Mouse (Mus musculus) limb, embryonic 11.5 days (tissue): Measurements from ENCODE around the gene Cracr2a. TPM values are rescaled to one million over a fixed set of nuclear protein-coding genes. Genes with fewer than 3 reads are reported as not detected.

ENCODE experiments used
- ATAC-seq: fragments of 200-750 bp; cut with Nextera tagmentation; 2 replicates; pipeline ENCODE4 v1.8.0; 2017; ENCODE audit warnings: low read depth; ENCODE audit not compliant: insufficient number of reproducible peaks, low FRiP score, low TSS enrichment
- DNase-seq: peaks from one replicate; pipeline ENCODE4 v3.0.0-alpha.2; 2015; ENCODE audit warnings: low spot score
- H3K27ac ChIP-seq: fragments of 300-500 bp; sonication (generic); replicated peaks from 2 replicates; pipeline ENCODE4 v1.5.1; 2014; ENCODE audit warnings: low read depth, mild to moderate bottlenecking, low read length
- H3K27me3 ChIP-seq: fragments of 300-500 bp; sonication (generic); 2 replicates; pipeline ENCODE4 v1.6.1; 2014; ENCODE audit warnings: mild to moderate bottlenecking, low read length, mixed read lengths; ENCODE audit not compliant: control insufficient read depth, insufficient read depth
- H3K36me3 ChIP-seq: fragments of 300-500 bp; sonication (generic); 2 replicates; pipeline ENCODE4 v1.6.1; 2014; ENCODE audit warnings: mild to moderate bottlenecking, low read length, moderate library complexity, mixed read lengths; ENCODE audit not compliant: control insufficient read depth, insufficient read depth
- H3K4me1 ChIP-seq: fragments of 300-500 bp; sonication (generic); 2 replicates; pipeline ENCODE4 v1.6.1; 2014; ENCODE audit warnings: low read length, mixed read lengths; ENCODE audit not compliant: control insufficient read depth, insufficient read depth
- H3K4me2 ChIP-seq: fragments of 300-500 bp; sonication (generic); 2 replicates; pipeline ENCODE4 v1.6.1; 2014; ENCODE audit warnings: low read depth, mild to moderate bottlenecking, moderate library complexity; ENCODE audit not compliant: severe bottlenecking
- H3K4me3 ChIP-seq: fragments of 300-500 bp; sonication (generic); 2 replicates; pipeline ENCODE4 v1.5.1; 2014; ENCODE audit warnings: low read depth, low read length
- H3K9ac ChIP-seq: fragments of 300-500 bp; sonication (generic); 2 replicates; pipeline ENCODE4 v1.6.1; 2014; ENCODE audit warnings: mild to moderate bottlenecking, low read length
- H3K9me3 ChIP-seq: fragments of 300-500 bp; sonication (generic); 2 replicates; pipeline ENCODE4 v1.6.1; 2016; ENCODE audit warnings: low read length; ENCODE audit not compliant: control insufficient read depth
- WGBS: fragments of 180-500 bp; shearing (Covaris S2); extraction: QIAGEN DNeasy Blood & Tissue Kit; methylation state at CpG from one replicate; pipeline ENCODE4 v1.1.7; 2014; 5-methylcytosine and 5-hydroxymethylcytosine counted together
- polyA plus RNA-seq: library from polyadenylated mRNA; unstranded; fragments of >200 nt; fragmentation: Nextera tagmentation; extraction: Ambion mirVana; gene quantifications from 2 replicates; pipeline ENCODE4 v1.2.1, GENCODE M21; 2014

Gene Cracr2a
- polyA plus RNA-seq, 1 experiment from 2014 or later, result 1.4 TPM

DNA sequence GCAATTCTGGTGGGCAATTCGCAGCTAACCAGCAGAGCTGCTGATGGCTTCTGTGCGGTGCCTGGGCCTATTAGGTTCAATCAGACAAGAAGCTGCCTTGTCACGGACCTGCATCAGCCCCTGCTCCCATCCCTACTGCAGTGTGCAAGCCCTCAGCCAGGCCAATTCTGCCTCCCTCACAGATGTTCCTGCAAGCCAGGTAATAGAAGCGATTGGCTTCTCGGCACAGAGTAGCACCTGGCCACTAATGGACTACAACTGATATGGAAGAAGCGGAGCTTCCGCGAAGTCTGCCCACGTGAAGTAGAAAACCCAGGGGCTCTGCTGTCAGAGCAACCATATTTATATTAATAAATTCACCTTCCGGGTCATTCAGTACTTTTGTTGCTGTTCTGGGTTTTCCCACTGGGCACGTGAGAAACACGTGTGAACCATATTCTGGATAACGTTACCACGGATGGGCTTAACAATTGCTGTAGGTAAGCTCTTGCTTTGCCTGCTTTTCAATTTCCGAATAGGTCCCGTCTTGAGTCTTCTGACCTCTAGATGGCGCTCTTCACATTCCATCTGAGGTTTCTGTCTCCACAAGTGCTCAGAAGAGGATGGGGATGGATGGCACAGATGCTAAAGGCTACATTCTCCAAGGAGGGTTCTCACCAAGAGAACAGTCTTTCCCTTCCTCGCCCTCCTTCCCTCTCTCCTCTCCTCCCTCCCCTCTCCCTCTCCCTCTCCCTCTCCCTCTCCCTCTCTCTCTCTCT lies 19.3 kb upstream of the Cracr2a start:
- Histone ChIP-seq H3K27ac (no peak overlapping the region), H3K27me3 (no peaks in the 10 kb centered on the region), H3K4me3 (no peak overlapping the region), H3K9me3 (no peaks in the 10 kb centered on the region), H3K4me1 (no peaks in the 10 kb centered on the region), H3K36me3 (no peaks in the 10 kb centered on the region), H3K9ac (no peak overlapping the region), H3K4me2 (no peak overlapping the region)
- DNase-seq (peak; percentile 69), ATAC-seq (0 out of 2 replicates have a peak, but pooled peaks have one; percentile 57)
- 34% methylated on average over 18 of the region's 18 CpGs for WGBS

DNA sequence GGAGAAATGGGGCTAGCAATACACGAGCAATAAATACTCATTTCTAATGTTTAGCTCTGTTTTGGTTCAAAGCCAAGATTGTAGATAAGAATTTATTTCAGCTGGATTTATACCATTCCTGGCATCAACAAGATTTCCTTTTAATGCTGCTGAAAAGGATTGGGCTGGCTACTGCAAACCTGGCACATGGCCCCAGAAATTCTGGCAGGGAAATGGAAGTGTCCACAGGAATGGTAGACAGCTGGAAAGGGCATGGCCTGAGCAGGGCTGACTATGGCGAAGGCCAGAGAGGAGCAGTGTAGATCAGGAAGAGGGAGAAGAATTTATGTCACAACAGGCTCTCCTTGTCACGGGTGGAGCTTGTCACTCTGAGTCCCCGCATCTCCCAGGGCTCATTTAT lies 14.5 kb upstream of the Cracr2a start:
- no peaks in the 10 kb centered on the region for H3K36me3 ChIP-seq
- 80% methylated on average over 4 of the region's 4 CpGs for WGBS
- no peaks in the 10 kb centered on the region for H3K27me3 ChIP-seq
- ATAC-seq, result no peak
- no peak for DNase-seq
- H3K9me3 ChIP-seq, result no peaks in the 10 kb centered on the region
- H3K27ac ChIP-seq, result no peak overlapping the region
- no peak overlapping the region for H3K4me3 ChIP-seq
- no peak overlapping the region for H3K4me2 ChIP-seq
- peaks cover 3% of the 10 kb centered on the region; the same call in 1 of the 2 replicates for H3K4me1 ChIP-seq
- H3K9ac ChIP-seq, result no peak overlapping the region

DNA sequence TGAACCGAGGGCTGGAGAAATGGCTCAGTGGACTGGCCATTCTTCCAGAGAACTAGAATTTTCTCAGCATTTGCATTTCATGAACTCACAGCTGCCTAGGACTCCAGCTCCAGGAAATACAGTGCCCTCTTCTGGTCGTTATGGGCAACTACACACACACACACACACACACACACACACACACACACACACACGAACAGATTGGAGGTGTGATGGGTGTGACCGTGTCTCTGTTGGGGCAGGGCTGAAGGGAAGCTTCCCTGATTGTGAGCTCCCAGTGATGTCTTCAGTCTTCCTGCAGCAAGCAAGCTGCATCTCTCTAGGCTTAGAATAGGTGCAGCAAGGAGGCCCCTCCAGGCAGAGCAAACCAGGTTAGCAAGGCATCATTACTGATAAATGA lies 8.2 kb upstream of the Cracr2a start:
- Histone ChIP-seq H3K4me2 (no peak overlapping the region), H3K4me1 (peaks cover 3% of the 10 kb centered on the region; the same call in 1 of the 2 replicates), H3K36me3 (no peaks in the 10 kb centered on the region), H3K27ac (no peak overlapping the region), H3K27me3 (no peaks in the 10 kb centered on the region), H3K9ac (no peak overlapping the region), H3K9me3 (no peaks in the 10 kb centered on the region), H3K4me3 (no peak overlapping the region)
- WGBS, result 83% methylated on average over 4 of the region's 4 CpGs
- DNase-seq (no peak), ATAC-seq (no peak)

DNA sequence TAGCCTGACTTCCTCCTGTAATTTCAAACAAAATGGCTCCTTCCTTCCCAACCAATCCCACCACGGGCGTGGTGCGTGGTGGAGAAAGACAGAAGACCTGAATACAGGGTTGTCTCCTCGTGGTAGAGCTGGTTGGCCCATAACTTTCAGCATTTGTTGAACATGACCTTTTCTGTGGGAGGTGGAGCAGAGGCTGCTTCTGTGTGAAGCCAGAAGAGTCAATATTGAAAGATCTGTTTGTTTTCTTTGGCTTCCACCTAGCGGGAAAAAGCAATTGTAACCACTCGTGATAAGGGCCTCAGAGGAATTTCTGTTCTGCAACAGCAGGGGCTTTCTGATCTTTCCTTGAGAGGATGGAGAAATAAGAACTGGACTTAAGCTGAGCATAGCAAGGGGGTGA lies 5.6 kb upstream of the Cracr2a start:
- Histone ChIP-seq H3K36me3 (no peaks in the 10 kb centered on the region), H3K4me3 (no peak overlapping the region), H3K4me2 (no peak overlapping the region), H3K27me3 (no peaks in the 10 kb centered on the region), H3K9me3 (no peaks in the 10 kb centered on the region), H3K27ac (no peak overlapping the region), H3K9ac (no peak overlapping the region), H3K4me1 (0 out of 2 replicates have a peak, but pooled peaks cover under 1% of the 10 kb centered on the region)
- WGBS, result 79% methylated on average over 6 of the region's 6 CpGs
- DNase-seq (no peak), ATAC-seq (no peak)

DNA sequence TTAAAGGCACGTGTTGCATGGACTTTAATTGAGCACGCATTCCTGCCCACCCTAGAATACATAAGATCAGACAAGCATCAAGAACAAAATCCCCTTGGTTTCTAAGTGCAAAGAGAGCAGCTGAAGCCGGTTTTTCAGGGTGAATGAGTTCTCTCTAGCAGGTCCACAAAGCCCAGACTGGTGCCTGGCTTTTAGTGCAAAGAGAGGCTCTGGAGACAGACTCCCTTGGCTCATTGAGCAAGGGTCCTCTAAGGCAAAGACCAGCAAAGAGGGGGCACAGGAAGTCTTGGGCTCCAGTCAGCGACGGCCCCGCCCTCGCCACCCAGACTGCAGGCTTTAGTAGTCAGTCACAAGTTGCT lies 287 bp upstream of the Cracr2a start:
- H3K4me1 ChIP-seq, result 0 out of 2 replicates have a peak, but pooled peaks cover 2% of the 10 kb centered on the region
- no peaks in the 10 kb centered on the region for H3K9me3 ChIP-seq
- peak overlapping the region; percentile 75 for H3K4me2 ChIP-seq
- H3K36me3 ChIP-seq, result no peaks in the 10 kb centered on the region
- peak overlapping the region; percentile 40 for H3K4me3 ChIP-seq
- ATAC-seq (no peak), DNase-seq (no peak)
- H3K27ac ChIP-seq, result peak overlapping the region; percentile 65; the same call in 1 of the 2 replicates
- H3K9ac ChIP-seq, result peak overlapping the region; percentile 38
- WGBS, result 12% methylated on average over 7 of the region's 7 CpGs
- no peaks in the 10 kb centered on the region for H3K27me3 ChIP-seq

DNA sequence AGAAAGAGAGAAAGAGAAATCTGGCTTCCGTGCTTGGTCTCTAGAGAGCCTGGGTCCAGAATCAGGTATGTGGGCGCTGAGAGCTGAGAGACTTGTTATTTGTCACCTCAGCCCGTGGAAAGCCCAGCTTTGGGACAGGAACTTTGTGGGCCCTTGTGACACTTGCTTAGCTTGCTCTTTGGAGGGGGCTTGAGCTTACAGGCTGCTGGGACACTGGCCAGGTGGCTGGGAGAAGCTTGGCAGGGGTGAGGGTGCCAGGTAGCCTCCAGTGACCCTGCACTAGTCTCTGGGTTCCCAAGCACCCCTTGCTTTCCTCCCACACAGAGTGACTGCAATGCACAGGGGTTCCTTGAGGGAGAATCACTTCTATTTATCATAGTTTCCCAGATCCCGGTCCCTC lies 2.4 kb downstream of the Cracr2a start:
- no peaks in the 10 kb centered on the region for H3K36me3 ChIP-seq
- H3K4me2 ChIP-seq, result no peak overlapping the region
- H3K9me3 ChIP-seq, result no peaks in the 10 kb centered on the region
- DNase-seq, result no peak
- H3K9ac ChIP-seq, result no peak overlapping the region
- ATAC-seq, result no peak
- H3K4me1 ChIP-seq, result 0 out of 2 replicates have a peak, but pooled peaks cover 2% of the 10 kb centered on the region
- H3K27me3 ChIP-seq, result no peaks in the 10 kb centered on the region
- 78% methylated on average over 4 of the region's 4 CpGs for WGBS
- no peak overlapping the region for H3K27ac ChIP-seq
- H3K4me3 ChIP-seq, result no peak overlapping the region

DNA sequence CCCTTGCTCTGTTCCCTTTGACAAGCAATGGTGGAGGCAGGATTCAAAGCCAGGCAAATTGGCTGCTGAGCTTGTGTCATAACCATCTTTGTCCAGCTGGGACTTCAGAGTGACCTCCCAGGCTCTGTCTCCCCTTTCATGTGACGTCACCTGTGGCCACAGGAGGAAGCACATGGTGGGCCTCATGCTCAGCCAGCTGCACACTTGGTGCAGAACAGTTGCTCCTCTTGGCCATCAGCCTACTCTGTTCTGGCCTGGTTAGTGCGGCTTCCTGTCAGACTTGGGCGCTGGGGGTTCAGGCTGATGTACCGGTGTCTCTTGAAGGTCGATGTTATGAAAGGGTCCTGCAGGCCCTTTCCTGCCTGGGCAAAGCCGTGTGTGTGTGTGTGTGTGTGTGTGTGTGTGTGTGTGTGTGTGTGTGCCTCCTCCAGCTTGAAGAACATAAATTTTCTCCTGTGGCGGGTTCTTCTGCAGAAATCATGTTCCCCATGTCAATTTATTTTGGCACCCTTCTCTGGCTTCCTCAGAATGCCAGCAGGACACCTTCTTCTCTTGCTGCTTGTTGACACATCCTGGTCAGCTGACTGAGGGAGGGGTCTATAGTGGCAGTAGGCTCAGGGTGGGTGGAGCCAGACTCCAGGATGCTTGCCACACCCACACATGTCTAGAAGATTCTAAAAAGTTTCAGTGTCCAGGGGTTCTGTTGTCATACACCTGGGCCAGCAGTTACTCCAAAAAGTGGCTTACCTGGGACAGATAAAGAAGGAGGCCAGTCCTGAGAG lies 5.0 kb downstream of the Cracr2a start:
- H3K4me1 ChIP-seq, result no peaks in the 10 kb centered on the region; the same call in 1 of the 2 replicates
- no peak overlapping the region for H3K9ac ChIP-seq
- no peaks in the 10 kb centered on the region for H3K36me3 ChIP-seq
- no peaks in the 10 kb centered on the region for H3K9me3 ChIP-seq
- H3K4me3 ChIP-seq, result no peak overlapping the region
- ATAC-seq (no peak), DNase-seq (no peak)
- H3K27me3 ChIP-seq, result no peaks in the 10 kb centered on the region
- no peak overlapping the region for H3K27ac ChIP-seq
- 88% methylated on average over 7 of the region's 7 CpGs for WGBS
- no peak overlapping the region for H3K4me2 ChIP-seq

DNA sequence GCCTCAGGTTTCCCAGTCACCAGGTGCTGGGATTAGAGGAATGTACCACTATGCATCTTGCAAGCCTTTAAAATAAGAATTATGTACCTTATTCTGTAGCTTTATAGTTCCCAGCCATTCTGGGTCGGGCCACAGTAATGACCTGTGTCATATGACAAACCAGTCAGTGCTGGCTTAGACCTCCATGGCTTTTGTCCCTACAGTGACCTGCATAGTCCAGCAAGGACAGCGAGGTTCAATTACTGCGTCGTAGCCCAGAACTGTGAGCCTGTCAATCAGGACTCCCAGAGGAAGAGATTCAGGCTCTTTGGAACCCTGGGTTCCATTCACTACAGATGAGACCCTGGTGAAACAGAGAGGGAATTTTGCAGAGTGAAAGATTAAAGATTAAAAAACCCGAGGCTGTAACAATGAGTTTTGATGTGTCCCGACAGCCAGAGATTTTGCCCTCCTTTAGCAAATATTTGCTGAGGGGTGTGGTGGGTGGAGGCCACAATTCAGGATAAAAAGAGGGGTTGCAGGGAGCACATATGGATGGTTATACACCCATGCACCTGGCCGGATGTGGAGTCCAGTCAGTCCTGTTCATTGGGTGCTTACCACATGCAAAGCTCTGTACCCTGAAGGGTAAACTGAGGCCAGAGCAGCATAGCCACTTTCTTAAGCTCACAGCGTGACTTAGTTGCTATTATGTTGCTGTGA lies 10.9 kb downstream of the Cracr2a start:
- no peaks in the 10 kb centered on the region for H3K9me3 ChIP-seq
- H3K27ac ChIP-seq, result no peak overlapping the region
- no peak for ATAC-seq
- H3K27me3 ChIP-seq, result no peaks in the 10 kb centered on the region
- no peak overlapping the region for H3K4me2 ChIP-seq
- no peak overlapping the region for H3K4me3 ChIP-seq
- WGBS, result 70% methylated on average over 8 of the region's 8 CpGs
- H3K36me3 ChIP-seq, result no peaks in the 10 kb centered on the region
- H3K9ac ChIP-seq, result no peak overlapping the region
- DNase-seq, result no peak
- H3K4me1 ChIP-seq, result peaks cover 12% of the 10 kb centered on the region; the same call in 1 of the 2 replicates
